Mouse (Mus musculus) brain, embryonic 18.5 days (tissue): ENCODE results near the gene Dnajc13.

ENCODE experiments used
- DNase-seq: peaks from one replicate; pipeline ENCODE4 v3.0.0-alpha.2; 2012; ENCODE audit warnings: low read depth, low spot score

Dnajc13 gene

DNA sequence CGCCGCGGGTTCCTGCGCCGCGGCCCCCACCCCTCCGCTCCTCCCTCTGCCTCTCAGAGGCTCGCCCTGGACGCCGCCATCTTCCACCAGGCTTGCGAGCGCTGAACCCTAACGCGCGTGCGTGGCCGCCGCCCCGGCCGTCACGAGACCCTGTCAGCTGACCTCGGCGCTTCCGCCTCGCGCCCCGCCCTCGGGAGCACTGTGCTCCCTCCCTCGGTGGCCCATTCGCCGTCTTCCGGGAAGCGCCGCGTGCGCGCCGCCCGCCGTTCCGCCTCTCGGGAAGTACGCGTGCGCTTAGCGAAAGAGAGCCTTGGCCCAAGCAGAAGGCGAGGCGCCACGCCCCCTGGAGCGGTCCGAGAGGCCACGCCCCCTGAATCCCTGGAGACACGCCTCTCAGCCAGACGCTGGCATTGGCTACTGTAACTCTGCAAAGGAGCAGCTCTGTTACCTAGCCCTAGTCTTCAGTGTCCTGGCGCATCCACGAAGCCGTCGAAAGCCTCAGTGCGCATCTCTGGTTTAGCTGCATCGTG lies at the start of gene Dnajc13:
Dnajc13 (minus strand) TSS at position 108 of the 530 bp plus-strand sequence.
- peak; percentile 93 for DNase-seq

- DNase-seq: no peak
These were observed 44.0 kb upstream of the Dnajc13 start for GRCm38 (mm10) chr9:104306734-104307133.

GRCm38 (mm10) chr9:104305333-104306111 lies 42.8 kb upstream of the Dnajc13 start:
- no peak for DNase-seq

- DNase-seq: no peak
These were observed 42.1 kb upstream of the Dnajc13 start for GRCm38 (mm10) chr9:104304800-104305199.

GRCm38 (mm10) chr9:104304376-104304775 lies 41.6 kb upstream of the Dnajc13 start:
- no peak for DNase-seq

DNA sequence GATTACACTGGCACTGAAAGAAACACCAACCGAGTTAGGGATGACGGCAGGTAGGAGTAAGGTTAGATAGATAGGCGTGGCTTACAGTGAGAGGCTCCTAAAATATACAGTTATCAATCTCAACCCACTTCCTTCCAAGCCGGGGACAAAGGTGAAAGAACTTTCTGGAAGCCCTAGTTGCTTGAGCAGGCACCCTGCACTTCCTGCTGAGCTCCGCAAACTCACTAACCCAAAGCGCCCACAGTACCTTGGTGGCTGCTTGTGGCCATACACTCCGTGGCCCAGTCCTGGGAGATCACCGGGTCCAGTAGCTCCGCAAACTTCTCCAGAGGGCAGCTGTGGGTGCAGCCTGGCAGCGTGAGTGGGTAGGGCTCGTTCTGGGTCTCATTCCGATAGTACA lies 37.8 kb upstream of the Dnajc13 start:
- DNase-seq: no peak

DNA sequence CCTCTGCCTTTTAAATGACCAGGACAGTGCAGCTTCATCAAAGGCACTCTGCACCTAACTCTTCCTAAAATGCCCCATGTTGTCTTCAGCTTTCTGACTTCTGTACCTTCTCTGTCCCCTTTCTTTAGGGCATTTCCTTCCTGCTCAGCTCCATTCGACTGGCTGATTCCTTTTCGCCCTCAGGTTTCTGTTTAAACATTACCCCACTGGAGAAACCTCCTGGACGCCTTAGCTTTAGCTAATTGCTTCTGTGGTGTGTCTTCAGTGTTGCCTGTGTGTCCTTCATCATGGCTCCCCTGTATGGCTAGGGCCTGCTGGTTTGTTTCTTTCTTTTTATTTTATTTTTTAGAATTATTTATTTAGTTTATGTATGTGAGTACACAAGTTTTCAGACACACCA lies 34.3 kb upstream of the Dnajc13 start:
- DNase-seq: no peak

- DNase-seq: no peak
These were observed 22.2 kb upstream of the Dnajc13 start for GRCm38 (mm10) chr9:104284934-104285333.

- DNase-seq: no peak
These were observed 19.8 kb upstream of the Dnajc13 start for GRCm38 (mm10) chr9:104282536-104282935.

DNA sequence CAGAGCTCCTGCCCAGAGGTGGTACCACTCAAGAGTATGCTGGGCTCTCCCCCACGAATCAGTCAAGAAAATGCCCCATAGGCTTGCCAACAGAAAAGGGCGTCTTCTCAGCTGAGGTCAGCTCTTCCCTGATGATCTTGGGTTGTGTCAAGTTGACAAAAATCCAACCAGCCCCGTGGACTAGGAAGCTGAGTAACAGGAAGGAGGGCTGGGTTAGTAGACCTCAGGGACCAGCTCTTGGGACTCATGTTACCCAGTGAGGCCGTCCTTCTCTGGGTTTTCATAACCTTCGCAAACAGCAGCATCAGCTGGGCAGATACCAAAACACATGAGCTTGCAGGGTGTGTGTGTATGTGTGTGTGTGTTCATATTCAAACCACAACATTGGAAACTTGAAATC lies 19.0 kb upstream of the Dnajc13 start:
- DNase-seq: no peak

DNA sequence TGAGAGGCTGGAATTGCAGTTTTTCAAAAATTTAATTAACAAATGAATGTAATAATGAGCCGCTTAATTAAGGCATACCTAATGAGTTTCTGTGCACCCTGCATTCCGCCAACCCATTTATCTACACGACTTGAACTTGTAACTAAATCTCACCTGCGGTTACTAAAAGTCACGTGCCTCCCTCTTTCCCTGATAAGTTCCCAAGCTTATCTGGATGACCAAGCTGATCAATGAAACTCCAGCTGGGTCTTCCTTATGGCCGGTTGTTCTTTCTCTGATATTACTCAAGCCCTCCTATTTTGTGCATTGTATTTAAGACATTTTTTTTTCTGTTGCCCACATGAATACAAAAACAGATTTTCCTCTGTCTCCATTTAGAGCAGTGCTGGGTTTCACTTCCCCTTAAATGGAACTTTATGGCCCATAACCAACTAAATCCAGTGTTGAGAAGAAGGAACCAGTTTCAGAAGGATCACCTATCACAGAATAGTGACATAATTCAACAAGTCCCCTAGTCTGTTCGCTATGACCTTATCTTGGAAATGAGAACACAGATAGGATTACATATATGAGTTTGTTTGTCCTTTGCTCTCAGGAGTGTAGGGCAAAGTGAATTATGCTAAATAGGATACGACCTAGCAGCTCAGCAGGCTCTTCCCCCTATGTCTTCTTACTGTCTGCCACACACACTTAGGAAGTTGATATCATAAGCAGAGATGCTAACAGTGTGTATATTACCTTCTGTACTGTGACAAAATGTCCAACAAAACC lies 18.2 kb upstream of the Dnajc13 start:
- no peak for DNase-seq

GRCm38 (mm10) chr9:104277528-104278162 lies 14.9 kb upstream of the Dnajc13 start:
- no peak for DNase-seq

GRCm38 (mm10) chr9:104275084-104275785 lies 12.5 kb upstream of the Dnajc13 start:
- no peak for DNase-seq

- DNase-seq: no peak
These were observed 9.3 kb upstream of the Dnajc13 start for GRCm38 (mm10) chr9:104272057-104272456.

DNA sequence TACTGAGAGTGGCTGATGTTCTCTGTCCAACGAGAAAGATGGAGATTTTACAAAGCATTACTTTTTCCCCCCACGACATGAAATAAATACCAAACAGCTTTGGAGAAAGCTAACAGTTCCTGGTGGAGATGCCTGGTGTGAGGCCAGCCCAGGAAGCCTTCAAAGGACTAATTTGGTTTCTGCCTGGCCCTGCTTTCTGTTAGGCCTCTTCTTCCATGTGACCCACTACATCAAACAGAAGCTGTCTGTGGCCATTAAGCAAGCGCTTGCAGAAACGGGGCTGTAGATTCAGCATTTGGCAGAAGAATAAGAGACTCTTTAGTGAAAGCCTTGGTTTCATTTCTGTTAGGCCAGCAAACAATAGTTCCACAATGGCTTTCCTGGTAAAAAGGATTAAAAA lies 8.9 kb upstream of the Dnajc13 start:
- DNase-seq: no peak

DNA sequence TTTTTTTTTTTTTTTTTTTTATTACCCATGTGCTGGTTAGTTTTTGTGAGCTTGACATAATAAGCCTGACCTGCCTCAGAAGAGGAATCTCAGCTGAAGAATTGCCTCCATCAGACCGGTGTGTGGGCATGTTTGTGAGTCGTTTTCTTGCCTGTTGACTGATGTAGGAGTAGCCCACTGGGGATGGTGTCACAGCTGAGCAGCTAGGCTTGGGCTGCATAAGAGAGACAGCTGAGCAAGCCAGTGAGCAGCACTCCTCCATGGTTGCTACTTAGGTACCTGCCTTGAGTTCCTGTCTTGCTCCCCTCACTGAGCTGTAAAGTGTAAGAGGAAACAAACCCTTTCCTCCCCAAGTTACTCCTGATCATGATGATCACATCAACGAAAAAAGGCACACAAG lies 7.2 kb upstream of the Dnajc13 start:
- no peak for DNase-seq

DNA sequence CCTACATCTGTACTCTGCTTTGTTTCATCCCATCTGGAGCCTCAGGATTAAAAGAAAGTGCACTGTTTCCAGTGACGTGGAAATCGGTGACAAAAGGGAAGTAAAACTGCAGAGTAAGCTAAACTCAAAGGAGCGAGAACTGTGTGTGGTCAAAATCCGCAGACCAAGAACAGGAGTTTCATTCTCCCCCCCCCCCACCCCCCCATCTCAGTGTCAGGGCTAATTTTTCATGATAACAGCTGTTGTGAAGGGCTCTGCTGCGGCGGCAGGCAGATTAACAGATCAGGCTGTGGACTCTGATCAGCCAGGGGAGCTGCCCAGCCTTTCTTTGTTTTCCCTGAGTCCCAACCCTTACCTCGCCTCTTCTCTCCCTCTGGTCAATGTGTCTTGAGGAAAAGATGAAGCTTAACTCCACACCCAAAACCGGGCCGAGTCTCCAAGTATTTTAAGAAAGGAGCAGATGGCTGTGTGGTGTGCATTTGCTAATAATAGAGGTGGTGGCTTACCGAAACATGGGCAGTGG lies 6.7 kb upstream of the Dnajc13 start:
- DNase-seq: no peak

GRCm38 (mm10) chr9:104264567-104264966 lies 1.8 kb upstream of the Dnajc13 start:
- no peak for DNase-seq

DNA sequence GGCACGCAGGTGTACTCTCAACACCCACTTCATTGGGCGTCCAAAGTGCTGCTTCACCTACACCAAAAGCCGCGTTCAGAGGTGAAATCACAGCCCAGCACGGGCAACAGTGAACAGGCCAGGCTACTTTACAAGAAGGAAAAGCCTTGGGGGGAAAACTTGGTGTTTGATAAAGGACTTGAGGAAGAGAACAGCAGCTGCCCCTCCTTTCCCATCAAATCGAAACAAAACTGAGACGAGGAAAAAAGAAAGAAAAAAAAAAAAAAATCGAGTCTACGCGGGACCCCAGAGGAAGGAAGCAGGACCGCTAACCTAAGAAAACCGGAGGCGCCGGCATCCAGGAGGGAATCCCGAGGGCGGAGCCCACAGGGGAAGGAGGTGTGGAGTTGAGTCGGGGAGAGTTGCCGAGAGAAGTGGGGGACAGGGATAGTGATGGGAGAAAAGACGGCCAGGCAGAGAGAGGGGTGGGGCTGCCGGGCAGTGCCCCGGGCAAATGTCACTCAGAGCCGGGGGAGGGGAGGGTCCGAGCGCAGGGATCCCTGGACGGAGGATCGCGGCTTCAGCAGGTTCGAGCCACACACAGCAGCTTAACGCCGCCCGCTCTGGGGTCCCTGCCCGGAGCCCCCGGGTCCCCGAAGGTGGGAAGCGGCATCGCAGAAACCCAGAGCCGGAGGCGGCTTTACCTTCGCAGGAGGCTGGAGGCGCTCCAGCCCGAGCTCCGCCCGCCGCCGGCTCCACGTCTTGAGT lies 541 bp downstream of the Dnajc13 start:
- no peak for DNase-seq

DNA sequence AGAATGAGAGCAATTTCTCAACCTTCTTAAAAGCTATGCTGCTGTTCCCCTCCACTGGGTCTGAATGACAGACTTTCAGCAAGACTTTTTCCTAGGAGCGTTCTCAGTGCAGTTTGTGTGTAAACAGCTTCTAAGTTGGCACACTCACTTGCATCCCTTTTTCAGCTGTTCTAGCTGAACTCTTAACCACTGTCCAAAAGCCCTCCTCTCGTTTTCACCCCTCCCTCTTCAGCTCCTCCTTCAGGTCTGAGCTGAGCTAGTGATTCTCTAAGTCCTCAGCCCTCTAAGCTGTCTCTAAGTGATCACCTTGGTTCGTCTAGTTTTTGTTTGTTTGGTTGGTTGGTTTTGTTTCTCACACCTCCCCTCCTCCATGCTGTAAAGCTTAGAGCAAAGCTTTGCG lies 2.4 kb downstream of the Dnajc13 start:
- DNase-seq: no peak

DNA sequence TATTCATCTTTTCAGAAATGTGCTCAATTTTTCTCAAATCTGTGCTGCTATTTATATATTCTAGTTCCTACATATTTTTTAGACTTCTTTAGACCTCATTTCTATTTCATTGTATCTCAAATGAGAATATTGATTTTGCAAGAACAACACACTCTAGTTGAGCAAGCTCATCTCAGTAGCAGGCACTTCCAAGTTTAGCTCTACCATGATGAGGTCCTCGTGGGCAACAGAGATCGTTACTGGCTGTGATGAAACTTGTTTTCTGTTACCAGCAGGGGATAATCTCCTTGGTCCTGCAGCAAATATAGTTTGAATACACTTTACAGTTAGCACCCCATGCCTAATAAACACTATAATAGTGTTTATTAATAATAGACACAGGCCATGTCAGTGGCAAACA lies 6.6 kb downstream of the Dnajc13 start:
- DNase-seq: no peak
